Mouse (Mus musculus) heart, postnatal 0 days (tissue): ENCODE measurements around the gene Dennd2a. TPM values are rescaled to one million over a fixed set of nuclear protein-coding genes. Genes with fewer than 3 reads are reported as not detected.
A peak's percentile ranks its signal among the peaks of the same experiment; 100 is the strongest.

Source experiments
- ATAC-seq: fragments of 200-750 bp; cut with Nextera tagmentation; 2 replicates; pipeline ENCODE4 v1.8.0; 2017; ENCODE audit warnings: low read depth, moderate number of reproducible peaks, moderate library complexity; ENCODE audit not compliant: insufficient read depth
- DNase-seq: peaks from one replicate; pipeline ENCODE4 v3.0.0-alpha.2; 2016; ENCODE audit warnings: low spot score
- H3K27ac ChIP-seq: fragments of 300-500 bp; sonication (generic); 2 replicates; pipeline ENCODE4 v1.5.1; 2014; ENCODE audit warnings: low read depth, mild to moderate bottlenecking
- H3K27me3 ChIP-seq: fragments of 300-500 bp; sonication (generic); 2 replicates; pipeline ENCODE4 v1.6.1; 2014; ENCODE audit warnings: low read length, mixed read lengths; ENCODE audit not compliant: control insufficient read depth, insufficient read depth
- H3K36me3 ChIP-seq: fragments of 300-500 bp; sonication (generic); replicated peaks from 2 replicates; pipeline ENCODE4 v1.6.1; 2014; ENCODE audit warnings: low read length, mixed read lengths; ENCODE audit not compliant: control insufficient read depth, insufficient read depth
- H3K4me1 ChIP-seq: fragments of 300-500 bp; sonication (generic); 2 replicates; pipeline ENCODE4 v1.6.1; 2014; ENCODE audit warnings: antibody characterized with exemption; ENCODE audit not compliant: control insufficient read depth, insufficient read depth
- H3K4me2 ChIP-seq: fragments of 300-500 bp; sonication (generic); 2 replicates; pipeline ENCODE4 v1.6.1; 2014; ENCODE audit warnings: low read depth, mild to moderate bottlenecking, low read length, moderate library complexity
- H3K4me3 ChIP-seq: fragments of 300-500 bp; sonication (generic); 2 replicates; pipeline ENCODE4 v1.5.1; 2014; ENCODE audit warnings: low read depth, low read length
- H3K9ac ChIP-seq: fragments of 300-500 bp; sonication (generic); replicated peaks from 2 replicates; pipeline ENCODE4 v1.6.1; 2014; ENCODE audit warnings: low read depth, low read length, mixed read lengths
- H3K9me3 ChIP-seq: fragments of 300-500 bp; sonication (generic); replicated peaks from 2 replicates; pipeline ENCODE4 v1.6.1; 2016; ENCODE audit warnings: low read length; ENCODE audit not compliant: control insufficient read depth
- CTCF ChIP-seq: IDR thresholded peaks from 2 replicates; pipeline ENCODE4 v1.5.1; 2016; ENCODE audit warnings: antibody characterized with exemption, control low read depth, low read depth
- EP300 ChIP-seq: IDR thresholded peaks from 2 replicates; pipeline ENCODE4 v1.6.1; 2016; ENCODE audit warnings: antibody characterized with exemption, low read depth
- WGBS: fragments of 180-500 bp; shearing (Covaris S2); extraction: QIAGEN DNeasy Blood & Tissue Kit; methylation state at CpG from one replicate; pipeline ENCODE4 v1.1.7; 2014; 5-methylcytosine and 5-hydroxymethylcytosine counted together
- polyA plus RNA-seq: library from polyadenylated mRNA; unstranded; fragments of >200 nt; fragmentation: Nextera tagmentation; extraction: Ambion mirVana; gene quantifications from 2 replicates; pipeline ENCODE4 v1.2.1, GENCODE M21; 2015
- total RNA-seq: library from RNA; depleted of rRNA; stranded (reverse); fragments of >200 nt; gene quantifications from 2 replicates; pipeline ENCODE4 v1.2.3, GENCODE M21; 2014; ENCODE audit warnings: low replicate concordance

Dennd2a gene
- total and polyA plus RNA-seq, 2 experiments from 2014 or later, result 5.5 to 9.0 TPM

GRCm38 (mm10) chr6:39455339-39456160 is 102.1 kb downstream of the Dennd2a start:
- ATAC-seq, result no peak
- 76% methylated on average over 8 of the region's 8 CpGs for WGBS
- H3K9me3 ChIP-seq, result no peaks in the 10 kb centered on the region

GRCm38 (mm10) chr6:39454616-39455015 is 103.1 kb downstream of the Dennd2a start:
- Histone ChIP-seq H3K27ac (no peak overlapping the region), H3K4me2 (no peak overlapping the region), H3K36me3 (no peaks in the 10 kb centered on the region), H3K4me1 (no peaks in the 10 kb centered on the region), H3K9ac (no peak overlapping the region), H3K4me3 (no peak overlapping the region), H3K27me3 (no peaks in the 10 kb centered on the region), H3K9me3 (no peaks in the 10 kb centered on the region)
- ATAC-seq (no peak), DNase-seq (no peak)
- 51% methylated on average over 2 of the region's 2 CpGs for WGBS
- TF ChIP-seq EP300 (no peak), CTCF (no peak)

More at GRCm38 (mm10) chr6:39455339-39456160, 102.1 kb downstream of the Dennd2a start:
- DNase-seq, result no peak
- no peaks in the 10 kb centered on the region for H3K27me3 ChIP-seq
- 0 out of 2 replicates have a peak, but pooled peaks cover 3% of the 10 kb centered on the region for H3K36me3 ChIP-seq
- TF ChIP-seq CTCF, result no peak
- no peak for TF ChIP-seq EP300
- H3K4me2 ChIP-seq, result no peak overlapping the region
- no peaks in the 10 kb centered on the region for H3K4me1 ChIP-seq
- no peak overlapping the region for H3K27ac ChIP-seq
- H3K4me3 ChIP-seq, result no peak overlapping the region
- H3K9ac ChIP-seq, result no peak overlapping the region

- no peaks in the 10 kb centered on the region for H3K27me3 ChIP-seq
- no peak overlapping the region for H3K4me3 ChIP-seq
- H3K9ac ChIP-seq, result no peak overlapping the region
- WGBS, result 87% methylated on average over 4 of the region's 4 CpGs
- no peaks in the 10 kb centered on the region for H3K9me3 ChIP-seq
- H3K36me3 ChIP-seq, result no peaks in the 10 kb centered on the region
- no peak for TF ChIP-seq CTCF
- TF ChIP-seq EP300, result no peak
- ATAC-seq (no peak), DNase-seq (no peak)
- no peak overlapping the region for H3K27ac ChIP-seq
- H3K4me2 ChIP-seq, result no peak overlapping the region
- no peaks in the 10 kb centered on the region for H3K4me1 ChIP-seq
These were observed 104.1 kb downstream of the Dennd2a start for GRCm38 (mm10) chr6:39453564-39453963.

GRCm38 (mm10) chr6:39451033-39451432 is 106.6 kb downstream of the Dennd2a start:
- 76% methylated on average over 3 of the region's 3 CpGs for WGBS
- TF ChIP-seq EP300, result no peak
- peak; percentile 33 for TF ChIP-seq CTCF
- no peak overlapping the region for H3K9ac ChIP-seq

GRCm38 (mm10) chr6:39450580-39450979 is 107.1 kb downstream of the Dennd2a start:
- DNase-seq, result no peak
- no peak overlapping the region for H3K27ac ChIP-seq
- no peak overlapping the region for H3K4me3 ChIP-seq
- no peak for TF ChIP-seq EP300
- TF ChIP-seq CTCF, result no peak
- H3K36me3 ChIP-seq, result no peaks in the 10 kb centered on the region
- WGBS, result 87% methylated on average over 4 of the region's 4 CpGs
- no peak overlapping the region for H3K4me2 ChIP-seq
- no peaks in the 10 kb centered on the region for H3K27me3 ChIP-seq
- H3K9ac ChIP-seq, result no peak overlapping the region
- no peaks in the 10 kb centered on the region for H3K4me1 ChIP-seq
- no peak for ATAC-seq
- H3K9me3 ChIP-seq, result no peaks in the 10 kb centered on the region

More at GRCm38 (mm10) chr6:39451033-39451432, 106.6 kb downstream of the Dennd2a start:
- H3K4me2 ChIP-seq, result no peak overlapping the region
- H3K27ac ChIP-seq, result no peak overlapping the region
- no peak for DNase-seq
- H3K27me3 ChIP-seq, result no peaks in the 10 kb centered on the region
- H3K9me3 ChIP-seq, result no peaks in the 10 kb centered on the region
- no peaks in the 10 kb centered on the region for H3K4me1 ChIP-seq
- no peak for ATAC-seq
- H3K36me3 ChIP-seq, result no peaks in the 10 kb centered on the region
- H3K4me3 ChIP-seq, result no peak overlapping the region
